Mouse (Mus musculus) G1E (cell line): ENCODE measurements around the gene Ndufs6. TPM values are rescaled to one million over a fixed set of nuclear protein-coding genes. Genes with fewer than 3 reads are reported as not detected.

Experiments
- ATAC-seq: 2 replicates; pipeline ENCODE4 v1.8.0; 2016; ENCODE audit warnings: mild to moderate bottlenecking; ENCODE audit not compliant: insufficient number of reproducible peaks, poor library complexity, low FRiP score, severe bottlenecking; ENCODE audit errors: extremely low read depth
- DNase-seq: peaks from one replicate; pipeline ENCODE4 v3.0.0; 2012; ENCODE audit warnings: low spot score
- H3K27me3 ChIP-seq: 2 replicates; pipeline ENCODE4 v1.6.1; 2012; ENCODE audit warnings: mild to moderate bottlenecking, low read length, inconsistent platforms; ENCODE audit not compliant: insufficient read depth
- H3K36me3 ChIP-seq: replicated peaks from 2 replicates; pipeline ENCODE3; 2012; ENCODE audit warnings: mild to moderate bottlenecking, inconsistent platforms
- H3K4me1 ChIP-seq: 2 replicates; pipeline ENCODE4 v1.6.1; 2012; ENCODE audit warnings: low read depth, low read length, inconsistent platforms, mixed read lengths; ENCODE audit not compliant: insufficient read depth
- H3K4me3 ChIP-seq: 2 replicates; pipeline ENCODE4 v1.5.1; 2012; ENCODE audit warnings: low read depth, mild to moderate bottlenecking, inconsistent platforms, low read length, moderate library complexity, mixed read lengths
- H3K9me3 ChIP-seq: replicated peaks from 2 replicates; pipeline ENCODE4 v1.6.1; 2012; ENCODE audit warnings: inconsistent platforms
- CTCF ChIP-seq: IDR thresholded peaks from 2 replicates; pipeline ENCODE4 v1.5.1; 2012; ENCODE audit warnings: low read depth, low read length, inconsistent platforms, mixed read lengths
- GATA1 ChIP-seq: IDR thresholded peaks from 2 replicates; pipeline ENCODE4 v1.6.1; 2012; ENCODE audit warnings: borderline replicate concordance, low read length, inconsistent platforms, mixed read lengths
- GATA2 ChIP-seq: IDR thresholded peaks from 2 replicates; pipeline ENCODE4 v1.6.1; 2012; ENCODE audit warnings: low read depth, low read length, inconsistent platforms, borderline replicate concordance
- POLR2AphosphoS5 ChIP-seq: IDR thresholded peaks from 2 replicates; pipeline ENCODE4 v1.6.1; 2012; ENCODE audit warnings: low read depth, low read length, inconsistent platforms; ENCODE audit not compliant: insufficient replicate concordance
- TAL1 ChIP-seq: conservative IDR thresholded peaks from 2 replicates; pipeline ENCODE4 v1.6.1; 2012; ENCODE audit warnings: low read depth, low read length, inconsistent platforms, mixed read lengths
- polyA plus RNA-seq: library from polyadenylated mRNA; stranded (reverse); fragments of >175 nt; gene quantifications from 2 replicates; pipeline ENCODE4 v1.2.3, GENCODE M21; 2012
- total RNA-seq, 2 experiments: library from RNA; stranded (forward) in 1 of 2; stranded (reverse) in 1 of 2; fragments of 200-1000 nt in 1 of 2; fragments of >200 nt in 1 of 2; fragmentation: Nextera tagmentation in 1 of 2; gene quantifications; 2 replicates each; pipeline ENCODE4 v1.2.3; 2014 to 2017

Gene Ndufs6
- total and polyA plus RNA-seq, 3 experiments: 36.3 to 134 (median 45.9) TPM

- no peaks in the 10 kb centered on the region for H3K36me3 ChIP-seq
- TF ChIP-seq POLR2AphosphoS5 (no peak), TAL1 (no peak), GATA2 (no peak), CTCF (no peak), GATA1 (no peak)
- H3K9me3 ChIP-seq: peaks cover 34% of the 10 kb centered on the region
- H3K4me3 ChIP-seq: no peak overlapping the region
- DNase-seq (no peak), ATAC-seq (no peak)
- 0 out of 2 replicates have a peak, but pooled peaks cover under 1% of the 10 kb centered on the region for H3K27me3 ChIP-seq
- H3K4me1 ChIP-seq: no peaks in the 10 kb centered on the region
Measured at GRCm38 (mm10) chr13:73299322-73299721, 29.0 kb downstream of the Ndufs6 start.

- Histone ChIP-seq H3K36me3 (no peaks in the 10 kb centered on the region), H3K27me3 (no peaks in the 10 kb centered on the region), H3K4me1 (no peaks in the 10 kb centered on the region), H3K9me3 (peaks cover 30% of the 10 kb centered on the region), H3K4me3 (no peak overlapping the region)
- TF ChIP-seq TAL1 (no peak), POLR2AphosphoS5 (no peak), GATA1 (no peak), GATA2 (no peak), CTCF (no peak)
- DNase-seq (no peak), ATAC-seq (no peak)
Measured at GRCm38 (mm10) chr13:73298717-73299116, 29.6 kb downstream of the Ndufs6 start.

GRCm38 (mm10) chr13:73291102-73291501 lies 37.2 kb downstream of the Ndufs6 start:
- Histone ChIP-seq H3K9me3 (peaks cover 52% of the 10 kb centered on the region), H3K4me1 (no peaks in the 10 kb centered on the region), H3K36me3 (no peaks in the 10 kb centered on the region), H3K4me3 (no peak overlapping the region), H3K27me3 (no peaks in the 10 kb centered on the region)
- ATAC-seq (no peak), DNase-seq (no peak)
- TF ChIP-seq GATA1 (no peak), TAL1 (no peak), POLR2AphosphoS5 (no peak), CTCF (no peak), GATA2 (no peak)

GRCm38 (mm10) chr13:73290206-73290605 lies 38.1 kb downstream of the Ndufs6 start:
- Histone ChIP-seq H3K27me3 (no peaks in the 10 kb centered on the region), H3K4me3 (no peak overlapping the region), H3K4me1 (no peaks in the 10 kb centered on the region), H3K36me3 (no peaks in the 10 kb centered on the region), H3K9me3 (peaks cover 57% of the 10 kb centered on the region)
- ATAC-seq (no peak), DNase-seq (no peak)
- TF ChIP-seq CTCF (no peak), POLR2AphosphoS5 (no peak), TAL1 (no peak), GATA2 (no peak), GATA1 (no peak)

GRCm38 (mm10) chr13:73283534-73283933 lies 44.8 kb downstream of the Ndufs6 start:
- no peak for DNase-seq
- TF ChIP-seq CTCF (no peak), GATA2 (no peak), TAL1 (no peak), GATA1 (no peak), POLR2AphosphoS5 (no peak)
- no peak for ATAC-seq
- Histone ChIP-seq H3K36me3 (no peaks in the 10 kb centered on the region), H3K27me3 (no peaks in the 10 kb centered on the region), H3K4me3 (no peak overlapping the region), H3K4me1 (no peaks in the 10 kb centered on the region), H3K9me3 (peaks cover 46% of the 10 kb centered on the region)

- DNase-seq: no peak
- TF ChIP-seq POLR2AphosphoS5 (no peak), CTCF (no peak), GATA2 (no peak), GATA1 (no peak), TAL1 (no peak)
- H3K36me3 ChIP-seq: no peaks in the 10 kb centered on the region
- H3K4me1 ChIP-seq: no peaks in the 10 kb centered on the region
- H3K4me3 ChIP-seq: no peak overlapping the region
- peaks cover 37% of the 10 kb centered on the region for H3K9me3 ChIP-seq
- H3K27me3 ChIP-seq: no peaks in the 10 kb centered on the region
- ATAC-seq: no peak
Measured at GRCm38 (mm10) chr13:73282407-73282806, 45.9 kb downstream of the Ndufs6 start.

- DNase-seq: no peak
- no peaks in the 10 kb centered on the region for H3K4me1 ChIP-seq
- peaks cover 36% of the 10 kb centered on the region for H3K9me3 ChIP-seq
- no peaks in the 10 kb centered on the region for H3K36me3 ChIP-seq
- ATAC-seq: no peak
- no peak overlapping the region for H3K4me3 ChIP-seq
- no peaks in the 10 kb centered on the region for H3K27me3 ChIP-seq
- TF ChIP-seq GATA2 (no peak), GATA1 (no peak), CTCF (no peak), POLR2AphosphoS5 (no peak), TAL1 (no peak)
Measured at GRCm38 (mm10) chr13:73279196-73279595, 49.1 kb downstream of the Ndufs6 start.
